Mouse (Mus musculus) c-Kit-positive CD71-positive TER-119-negative erythroid progenitor cells, embryonic 14.5 days (primary cell): Measurements from ENCODE around the gene Vmn2r16.

ENCODE experiments used
- DNase-seq: peaks from one replicate; pipeline ENCODE4 v3.0.0-alpha.2; 2013; ENCODE audit warnings: low read depth

Gene Vmn2r16

GRCm38 (mm10) chr5:109329862-109330261, at the start of gene Vmn2r16:
Vmn2r16 (plus strand) TSS chr5:109330162.
- DNase-seq, result no peak

GRCm38 (mm10) chr5:109294655-109295054, 35.3 kb upstream of the Vmn2r16 start:
- no peak for DNase-seq

- no peak for DNase-seq
Observed at GRCm38 (mm10) chr5:109297544-109297943, 32.4 kb upstream of the Vmn2r16 start, which contains the start of gene Vmn2r15. Vmn2r15 (minus strand) TSS chr5:109297644.

- no peak for DNase-seq
Observed at GRCm38 (mm10) chr5:109419388-109419787, 89.4 kb downstream of the Vmn2r16 start, which contains the start of gene Vmn2r17. Vmn2r17 (plus strand) TSS chr5:109419688.
